Mouse (Mus musculus) forebrain, embryonic 11.5 days (tissue): Measurements from ENCODE around the gene Sdhb. TPM values are rescaled to one million over a fixed set of nuclear protein-coding genes. Genes with fewer than 3 reads are reported as not detected.

Experiments
- ATAC-seq: fragments of 200-750 bp; cut with Nextera tagmentation; replicated peaks from 2 replicates; pipeline ENCODE4 v1.8.0; 2017; ENCODE audit warnings: moderate TSS enrichment; ENCODE audit not compliant: low FRiP score
- DNase-seq: peaks from one replicate; pipeline ENCODE4 v3.0.0-alpha.2; 2017; ENCODE audit warnings: low spot score
- H3K27ac ChIP-seq: fragments of 300-500 bp; sonication (generic); 2 replicates; pipeline ENCODE4 v1.5.1; 2014; ENCODE audit warnings: low read depth, low read length
- H3K27me3 ChIP-seq: fragments of 300-500 bp; sonication (generic); 2 replicates; pipeline ENCODE4 v1.6.1; 2014; ENCODE audit warnings: mild to moderate bottlenecking, low read length, mixed read lengths; ENCODE audit not compliant: control insufficient read depth, insufficient read depth
- H3K36me3 ChIP-seq: fragments of 300-500 bp; sonication (generic); 2 replicates; pipeline ENCODE4 v1.6.1; 2014; ENCODE audit warnings: mild to moderate bottlenecking, low read length, moderate library complexity, mixed read lengths; ENCODE audit not compliant: control insufficient read depth, insufficient read depth
- H3K4me1 ChIP-seq: fragments of 300-500 bp; sonication (generic); replicated peaks from 2 replicates; pipeline ENCODE4 v1.6.1; 2014; ENCODE audit warnings: low read length, mixed read lengths; ENCODE audit not compliant: control insufficient read depth, insufficient read depth
- H3K4me2 ChIP-seq: fragments of 300-500 bp; sonication (generic); 2 replicates; pipeline ENCODE4 v1.6.1; 2014; ENCODE audit warnings: low read depth, mild to moderate bottlenecking, low read length, moderate library complexity, mixed read lengths; ENCODE audit not compliant: severe bottlenecking
- H3K4me3 ChIP-seq: fragments of 300-500 bp; sonication (generic); 2 replicates; pipeline ENCODE4 v1.5.1; 2014; ENCODE audit warnings: low read depth, low read length
- H3K9ac ChIP-seq: fragments of 300-500 bp; sonication (generic); 2 replicates; pipeline ENCODE4 v1.6.1; 2014; ENCODE audit warnings: low read length
- H3K9me3 ChIP-seq: fragments of 300-500 bp; sonication (generic); 2 replicates; pipeline ENCODE4 v1.6.1; 2016; ENCODE audit warnings: low read length, mixed read lengths; ENCODE audit not compliant: control insufficient read depth
- WGBS: fragments of 180-500 bp; shearing (Covaris S2); extraction: QIAGEN DNeasy Blood & Tissue Kit; methylation state at CpG from one replicate; pipeline ENCODE4 v1.1.7; 2014; 5-methylcytosine and 5-hydroxymethylcytosine counted together
- polyA plus RNA-seq: library from polyadenylated mRNA; unstranded; fragments of >200 nt; fragmentation: Nextera tagmentation; extraction: Ambion mirVana; gene quantifications from 2 replicates; pipeline ENCODE4 v1.2.1, GENCODE M21; 2014

The Sdhb gene
- polyA plus RNA-seq, 1 experiment from 2014 or later = 375 TPM

- 87% methylated on average over 9 of the region's 9 CpGs for WGBS
- peaks cover 2% of the 10 kb centered on the region; the same call in 1 of the 2 replicates for H3K36me3 ChIP-seq
- no peak overlapping the region for H3K27ac ChIP-seq
- ATAC-seq (no peak), DNase-seq (no peak)
- no peak overlapping the region for H3K9ac ChIP-seq
- no peak overlapping the region for H3K4me3 ChIP-seq
- no peaks in the 10 kb centered on the region for H3K27me3 ChIP-seq
- H3K4me1 ChIP-seq = peaks cover 24% of the 10 kb centered on the region
- H3K9me3 ChIP-seq = no peaks in the 10 kb centered on the region
- no peak overlapping the region for H3K4me2 ChIP-seq
Observed at GRCm38 (mm10) chr4:141016311-141016710, 55.3 kb downstream of the Sdhb start.

- WGBS = 84% methylated on average over 29 of the region's 29 CpGs
- Histone ChIP-seq H3K9ac (no peak overlapping the region), H3K4me3 (no peak overlapping the region), H3K4me1 (peaks cover 18% of the 10 kb centered on the region), H3K9me3 (no peaks in the 10 kb centered on the region), H3K36me3 (peaks cover 2% of the 10 kb centered on the region; the same call in 1 of the 2 replicates), H3K27me3 (no peaks in the 10 kb centered on the region), H3K27ac (no peak overlapping the region), H3K4me2 (no peak overlapping the region)
- DNase-seq (peak; percentile 55), ATAC-seq (no peak)
Observed at GRCm38 (mm10) chr4:141017657-141018436, 56.8 kb downstream of the Sdhb start.

GRCm38 (mm10) chr4:141020220-141020619 lies 59.2 kb downstream of the Sdhb start:
- Histone ChIP-seq H3K36me3 (peaks cover 2% of the 10 kb centered on the region; the same call in 1 of the 2 replicates), H3K9ac (peak overlapping the region; percentile 52; the same call in 1 of the 2 replicates), H3K4me1 (peaks cover 18% of the 10 kb centered on the region), H3K9me3 (no peaks in the 10 kb centered on the region), H3K27ac (peak overlapping the region; percentile 90), H3K4me3 (no peak overlapping the region), H3K27me3 (no peaks in the 10 kb centered on the region), H3K4me2 (no peak overlapping the region)
- ATAC-seq (no peak), DNase-seq (peak; percentile 55)
- WGBS = 90% methylated on average over 17 of the region's 17 CpGs

GRCm38 (mm10) chr4:141020811-141021613 lies 60.0 kb downstream of the Sdhb start:
- WGBS = 34% methylated on average over 14 of the region's 14 CpGs
- H3K9ac ChIP-seq = peak overlapping the region; percentile 52
- H3K4me1 ChIP-seq = peaks cover 18% of the 10 kb centered on the region
- no peaks in the 10 kb centered on the region for H3K27me3 ChIP-seq
- DNase-seq (peak; percentile 83), ATAC-seq (peak; percentile 80)
- H3K9me3 ChIP-seq = no peaks in the 10 kb centered on the region
- no peak overlapping the region for H3K4me3 ChIP-seq
- peaks cover 2% of the 10 kb centered on the region; the same call in 1 of the 2 replicates for H3K36me3 ChIP-seq
- peak overlapping the region; percentile 28; the same call in 1 of the 2 replicates for H3K4me2 ChIP-seq
- H3K27ac ChIP-seq = peak overlapping the region; percentile 90

- 77% methylated on average over 11 of the region's 11 CpGs for WGBS
- no peaks in the 10 kb centered on the region for H3K9me3 ChIP-seq
- H3K4me1 ChIP-seq = peaks cover 18% of the 10 kb centered on the region
- peak overlapping the region; percentile 9; the same call in 1 of the 2 replicates for H3K9ac ChIP-seq
- no peaks in the 10 kb centered on the region; the same call in 1 of the 2 replicates for H3K36me3 ChIP-seq
- DNase-seq = peak; percentile 62
- no peaks in the 10 kb centered on the region for H3K27me3 ChIP-seq
- peak; percentile 13; the same call in 1 of the 2 replicates for ATAC-seq
- H3K27ac ChIP-seq = peak overlapping the region; percentile 90
- no peak overlapping the region for H3K4me2 ChIP-seq
- H3K4me3 ChIP-seq = no peak overlapping the region
Observed at GRCm38 (mm10) chr4:141021614-141021929, 60.6 kb downstream of the Sdhb start.

GRCm38 (mm10) chr4:141024052-141024451 lies 63.0 kb downstream of the Sdhb start:
- ATAC-seq = no peak
- H3K36me3 ChIP-seq = no peaks in the 10 kb centered on the region; the same call in 1 of the 2 replicates

GRCm38 (mm10) chr4:141024992-141025391 lies 64.0 kb downstream of the Sdhb start:
- no peak for ATAC-seq
- H3K36me3 ChIP-seq = no peaks in the 10 kb centered on the region; the same call in 1 of the 2 replicates
- H3K4me1 ChIP-seq = peaks cover 18% of the 10 kb centered on the region
- no peaks in the 10 kb centered on the region for H3K9me3 ChIP-seq
- no peak overlapping the region for H3K4me3 ChIP-seq
- H3K27me3 ChIP-seq = no peaks in the 10 kb centered on the region
- H3K27ac ChIP-seq = no peak overlapping the region
- WGBS = 83% methylated on average over 27 of the region's 27 CpGs
- DNase-seq = no peak
- H3K9ac ChIP-seq = no peak overlapping the region
- no peak overlapping the region for H3K4me2 ChIP-seq

More at GRCm38 (mm10) chr4:141024052-141024451, 63.0 kb downstream of the Sdhb start:
- H3K4me1 ChIP-seq = peaks cover 18% of the 10 kb centered on the region
- 84% methylated on average over 9 of the region's 9 CpGs for WGBS
- H3K27ac ChIP-seq = no peak overlapping the region
- no peak overlapping the region for H3K4me3 ChIP-seq
- no peak for DNase-seq
- no peaks in the 10 kb centered on the region for H3K27me3 ChIP-seq
- no peaks in the 10 kb centered on the region for H3K9me3 ChIP-seq
- no peak overlapping the region for H3K9ac ChIP-seq
- H3K4me2 ChIP-seq = no peak overlapping the region
